Mouse (Mus musculus): ENCODE data around the gene Aurkb.
A peak's percentile ranks its signal among the peaks of the same experiment; 100 is the strongest.

Gene Aurkb

GRCm38 (mm10) chr11:69064259-69065133, 19.0 kb downstream of the Aurkb start:
- DNase-seq, result no peak

- DNase-seq, result no peak
Observed at GRCm38 (mm10) chr11:69065394-69065925, 20.0 kb downstream of the Aurkb start.

DNA sequence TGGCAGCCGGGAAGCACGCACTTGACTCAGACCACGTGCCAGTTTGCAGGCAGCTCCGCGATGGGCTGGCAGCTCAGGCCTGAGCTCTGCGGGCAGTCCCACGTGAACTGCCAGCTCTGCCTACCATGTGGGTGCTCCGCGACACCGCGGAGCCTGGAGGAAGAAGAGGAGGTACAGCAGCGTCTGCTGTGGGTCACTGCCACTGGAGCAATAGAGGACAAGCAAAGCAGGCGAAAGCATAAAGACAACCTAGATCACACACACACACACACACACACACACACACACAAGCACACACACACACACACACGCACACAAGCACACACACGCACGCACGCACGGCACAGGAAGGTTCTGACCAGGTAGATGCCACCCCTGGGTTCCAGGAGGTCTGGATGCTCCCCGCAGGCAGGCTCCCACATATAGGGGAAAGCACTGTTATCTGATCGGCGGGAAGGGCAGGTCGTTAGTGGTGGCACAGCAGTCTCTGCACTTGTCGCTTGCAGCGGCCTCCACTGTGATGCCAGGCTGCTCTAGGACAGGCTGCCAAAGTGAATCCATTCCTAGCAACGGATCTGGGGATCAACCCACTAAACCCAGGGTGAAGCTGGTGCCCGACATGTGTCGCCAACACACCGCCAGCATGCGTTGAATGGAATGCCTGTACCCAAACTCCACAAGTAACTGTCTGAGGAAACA, 20.9 kb downstream of the Aurkb start:
- DNase-seq, result no peak

DNA sequence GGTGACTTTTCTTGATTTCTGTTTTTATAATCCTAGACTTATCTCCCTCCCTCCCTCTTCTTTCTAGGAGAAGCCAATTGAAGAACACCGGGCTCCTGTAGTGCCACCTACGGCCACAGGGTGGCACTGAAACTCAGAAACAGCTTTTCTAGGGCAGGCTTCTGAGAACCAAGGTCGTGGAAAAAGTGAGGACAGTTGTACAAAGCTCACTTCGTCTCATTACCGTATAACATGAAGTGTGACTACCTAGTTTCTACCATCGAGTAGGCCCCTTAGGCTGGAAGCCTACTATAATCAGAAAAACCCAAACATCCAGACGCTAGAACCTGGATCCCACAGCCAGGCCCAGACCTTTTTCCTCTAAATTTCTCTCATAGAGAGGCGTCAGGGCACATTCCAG, 21.5 kb downstream of the Aurkb start:
- peak; percentile 55 to 72 for DNase-seq

GRCm38 (mm10) chr11:69067601-69068000, 22.2 kb downstream of the Aurkb start:
- no peak for DNase-seq

DNA sequence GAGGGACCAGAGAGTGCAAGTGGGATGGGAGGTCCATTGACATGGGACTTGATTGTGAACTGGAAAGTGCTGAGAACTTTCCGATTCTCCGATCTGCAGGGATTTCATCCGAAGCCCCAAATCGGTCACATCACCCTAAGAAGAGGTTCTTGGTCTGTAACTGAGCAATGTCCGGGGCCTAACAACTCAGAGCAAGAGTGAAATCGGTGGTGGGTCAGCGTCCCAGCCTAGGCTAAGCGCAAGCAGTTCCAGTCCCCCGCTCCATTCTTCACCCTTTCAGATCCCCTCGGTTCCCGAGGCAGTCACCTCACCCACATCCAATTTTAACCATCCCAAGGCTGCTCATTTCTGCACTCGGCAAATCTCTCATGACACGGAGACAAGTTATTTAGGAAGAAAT, 24.6 kb downstream of the Aurkb start:
- no peak for DNase-seq

DNA sequence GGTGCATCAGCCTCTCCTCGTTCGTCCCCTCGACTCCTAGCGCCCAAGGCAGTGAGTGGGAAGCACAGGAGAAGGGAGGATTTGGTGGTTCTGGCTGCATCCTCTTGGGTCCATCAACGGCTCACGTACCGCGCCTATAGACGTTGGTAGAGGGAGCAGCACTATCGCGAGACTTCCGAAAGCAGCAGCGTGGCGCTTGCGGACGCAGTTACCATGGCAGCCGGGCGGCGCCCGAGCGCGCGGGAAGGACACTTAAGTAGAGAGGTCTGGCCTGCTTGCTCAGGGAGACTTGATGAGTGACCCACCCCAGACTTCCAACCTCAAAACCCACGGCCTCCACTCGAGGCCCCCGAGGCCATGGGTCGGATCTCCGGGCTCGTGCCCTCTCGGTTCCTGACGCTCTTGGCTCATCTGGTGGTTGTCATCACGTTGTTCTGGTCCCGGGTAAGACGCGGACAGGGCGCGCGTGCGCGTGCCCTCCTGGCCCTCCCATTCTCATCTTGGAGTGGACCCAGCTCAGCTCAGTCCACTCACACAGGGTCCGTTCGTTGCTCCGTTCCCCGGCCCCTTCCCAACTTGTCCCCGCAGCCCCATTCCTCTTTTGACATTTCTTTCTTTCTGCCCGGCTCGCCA, 25.3 kb downstream of the Aurkb start, which contains the start of gene Tmem107:
Gene Tmem107 (plus strand): TSS at position 217 of the 633 bp plus-strand sequence.
- peak; percentile 87 to 91 for DNase-seq

GRCm38 (mm10) chr11:69071262-69071661, 25.8 kb downstream of the Aurkb start:
- DNase-seq, result no peak

DNA sequence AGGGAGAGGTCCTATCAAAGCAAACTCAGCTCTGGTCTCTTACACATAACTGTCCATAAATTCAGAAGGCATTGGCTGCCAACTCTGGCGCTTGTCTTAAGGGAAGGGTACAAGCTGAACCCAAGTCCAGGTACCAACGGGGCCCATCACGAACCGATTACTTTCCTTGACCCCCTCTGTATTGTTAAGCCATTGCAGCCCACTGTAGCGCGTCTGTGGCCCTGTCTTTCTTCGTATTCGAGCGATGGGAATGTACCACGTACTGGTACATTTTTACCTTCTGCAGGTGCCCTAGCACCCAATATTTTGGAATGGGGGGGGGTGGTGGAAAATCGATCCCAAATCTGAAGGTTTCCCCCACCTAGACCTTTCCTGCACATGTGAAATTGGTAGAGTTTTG, 26.8 kb downstream of the Aurkb start:
- no peak for DNase-seq

DNA sequence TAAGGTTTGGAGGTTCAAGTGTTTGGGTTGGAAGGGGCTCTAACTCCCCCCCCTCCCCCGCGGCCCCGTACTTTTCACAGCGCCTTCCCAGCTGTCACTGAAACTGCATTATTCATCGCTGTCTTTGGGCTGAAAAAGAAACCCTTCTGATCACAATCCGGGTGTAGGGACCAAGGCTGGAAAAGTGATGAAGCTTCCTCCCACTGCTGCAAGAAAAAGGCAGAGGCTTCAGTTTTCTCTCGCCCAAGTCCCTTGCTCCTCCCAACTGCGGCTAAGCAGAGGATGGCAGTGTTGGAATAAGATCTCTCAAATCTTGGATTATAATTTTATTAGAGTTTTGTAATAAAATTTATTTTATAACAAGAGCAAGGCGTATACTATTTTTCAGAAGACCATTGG, 27.2 kb downstream of the Aurkb start:
- no peak for DNase-seq

DNA sequence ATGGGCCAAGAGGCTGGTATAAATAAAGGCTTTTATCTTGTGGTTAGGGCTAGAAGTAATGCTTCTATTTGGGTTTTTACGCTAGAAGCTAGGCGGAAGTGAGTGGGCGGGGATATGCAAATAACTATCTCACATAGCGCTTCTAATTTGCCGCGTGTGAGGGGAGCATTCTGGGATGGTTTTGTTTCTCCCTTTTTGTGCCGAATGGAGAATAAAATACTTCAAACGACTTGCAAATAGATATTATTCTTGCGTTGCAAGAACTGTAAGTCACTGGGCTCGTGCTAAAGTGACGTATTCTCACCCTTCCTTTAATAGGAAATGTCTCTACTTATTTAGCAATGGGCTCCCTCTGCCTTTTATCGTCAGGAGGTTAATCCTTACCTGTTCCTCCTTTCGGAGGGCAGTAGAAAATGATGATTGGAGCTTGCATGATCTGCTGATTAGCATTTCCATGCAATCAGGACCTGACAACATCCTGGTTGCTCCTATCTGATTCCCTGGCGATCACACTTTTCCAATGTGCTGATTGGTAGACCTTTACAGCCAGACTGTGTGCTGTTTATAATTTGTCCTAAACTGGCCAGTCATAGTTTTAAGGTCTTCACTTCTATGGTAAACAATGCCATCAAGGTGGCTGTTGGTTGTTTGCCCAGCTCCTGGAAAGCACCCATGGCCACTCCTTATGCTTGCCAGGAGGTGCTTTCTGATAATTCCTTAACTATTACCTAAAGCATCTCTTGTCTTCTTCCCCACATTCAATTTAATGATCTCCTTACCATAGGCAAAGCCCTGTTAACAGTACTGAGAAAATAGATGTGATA, 27.8 kb downstream of the Aurkb start:
- DNase-seq, result peak in 1 of 2 experiments; percentile 77

- no peak for DNase-seq
Observed at GRCm38 (mm10) chr11:69073951-69074775, 28.7 kb downstream of the Aurkb start.

GRCm38 (mm10) chr11:69074776-69075069, 29.3 kb downstream of the Aurkb start:
- DNase-seq, result no peak

- DNase-seq, result no peak
Observed at GRCm38 (mm10) chr11:69075764-69076479, 30.5 kb downstream of the Aurkb start.

GRCm38 (mm10) chr11:69076572-69076971, 31.1 kb downstream of the Aurkb start:
- no peak for DNase-seq

DNA sequence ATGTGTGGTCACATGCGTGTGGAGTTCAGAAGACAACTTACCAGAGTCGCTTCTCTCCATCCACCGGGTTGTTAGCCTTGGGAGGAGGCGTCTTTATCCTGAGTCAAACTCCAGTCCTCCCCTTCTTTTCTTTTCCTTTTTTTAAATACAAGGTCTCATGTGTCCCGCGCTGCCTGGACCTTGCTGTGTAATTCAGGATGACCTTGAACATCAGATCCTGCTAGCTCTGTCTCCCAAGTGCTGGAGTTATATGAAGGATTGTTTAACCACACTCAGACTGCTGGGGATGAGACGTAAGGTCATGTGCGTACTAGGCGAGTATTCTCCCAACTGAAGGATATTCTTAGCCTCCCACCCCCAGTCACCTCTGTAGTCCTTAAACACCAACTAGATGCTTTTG, 31.9 kb downstream of the Aurkb start:
- DNase-seq, result no peak

DNA sequence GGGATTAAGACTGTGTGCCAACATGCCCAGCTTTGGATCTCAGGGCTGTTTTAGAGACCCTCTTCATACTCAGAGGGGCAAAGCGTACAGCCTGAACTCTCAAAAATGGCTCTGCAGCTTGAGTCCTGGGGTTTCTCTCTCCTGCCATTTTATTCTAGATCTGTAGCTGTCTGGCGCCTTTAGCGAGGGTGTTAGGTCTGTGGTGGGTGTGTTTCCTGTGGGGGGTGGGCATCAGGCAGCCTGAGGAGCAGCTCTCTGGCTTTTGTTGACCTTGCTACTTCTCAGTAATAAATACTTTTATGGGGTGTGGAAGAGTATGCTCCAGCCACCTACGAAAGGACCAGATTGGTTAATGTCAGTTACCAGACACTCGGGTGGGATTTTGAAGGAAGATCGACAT, 32.6 kb downstream of the Aurkb start:
- DNase-seq, result no peak

DNA sequence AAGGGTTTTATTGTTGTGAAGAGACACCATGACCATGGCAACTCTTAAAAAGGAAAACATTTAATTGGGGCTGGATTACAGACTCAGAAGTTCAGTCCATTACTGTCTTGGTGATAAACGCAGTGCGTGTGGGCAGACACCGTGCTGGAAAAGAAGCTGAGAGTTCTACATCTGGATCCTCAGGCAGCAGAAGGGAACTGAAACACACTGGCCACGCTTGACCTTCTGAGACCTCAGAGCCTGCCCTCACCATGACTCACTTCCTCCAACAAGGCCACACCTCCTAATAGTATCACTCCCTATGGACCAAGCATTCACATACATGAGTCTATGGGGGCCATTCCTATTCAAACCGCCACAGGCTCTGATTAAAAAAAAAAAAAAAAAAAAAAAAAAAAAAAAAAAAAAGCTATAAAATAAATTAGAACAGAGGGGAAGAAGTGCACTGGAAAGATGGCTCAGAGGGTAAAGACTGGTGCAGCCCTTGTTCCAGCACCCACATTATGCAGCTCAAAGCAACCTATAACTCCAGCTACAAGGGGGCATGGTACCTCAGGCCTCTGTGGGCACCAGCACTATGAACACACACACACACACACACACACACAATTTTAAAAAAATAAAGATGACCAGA, 33.5 kb downstream of the Aurkb start:
- no peak for DNase-seq

DNA sequence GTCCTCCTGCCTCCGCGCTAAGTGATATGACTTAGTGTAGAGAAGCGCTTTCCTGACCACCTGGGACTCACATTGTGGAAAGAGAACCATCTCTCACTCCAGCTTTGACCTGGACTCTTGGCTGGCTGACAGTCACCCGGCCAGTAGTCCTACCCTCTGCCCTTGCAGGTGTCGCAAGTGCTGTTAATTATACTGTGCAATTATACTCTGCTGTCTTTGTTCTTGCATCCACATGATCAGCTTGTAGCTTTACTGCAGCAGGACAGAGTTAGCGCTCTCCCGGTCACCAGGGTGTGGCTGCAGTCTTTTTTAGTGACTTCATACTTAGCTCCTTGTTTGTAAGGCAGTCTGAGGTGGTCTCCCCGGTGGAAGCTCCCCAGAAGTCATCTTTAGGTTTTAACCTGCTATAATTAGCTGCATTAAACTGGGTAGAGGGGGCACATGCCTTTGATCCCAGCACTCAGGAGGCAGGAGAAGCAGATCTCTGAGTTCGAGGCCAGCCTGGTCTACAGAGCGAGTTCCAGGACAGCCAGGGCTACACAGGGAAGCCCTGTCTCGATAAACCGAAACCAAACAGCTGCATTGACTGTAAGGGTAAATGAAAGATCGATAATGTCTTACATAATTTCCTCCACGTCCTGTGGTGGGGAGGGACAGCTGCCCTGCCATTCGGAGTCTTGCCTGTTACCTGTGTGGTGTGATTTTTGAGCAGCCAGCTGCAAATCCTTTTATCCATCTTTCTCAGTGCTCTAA, 34.8 kb downstream of the Aurkb start:
- no peak for DNase-seq

DNA sequence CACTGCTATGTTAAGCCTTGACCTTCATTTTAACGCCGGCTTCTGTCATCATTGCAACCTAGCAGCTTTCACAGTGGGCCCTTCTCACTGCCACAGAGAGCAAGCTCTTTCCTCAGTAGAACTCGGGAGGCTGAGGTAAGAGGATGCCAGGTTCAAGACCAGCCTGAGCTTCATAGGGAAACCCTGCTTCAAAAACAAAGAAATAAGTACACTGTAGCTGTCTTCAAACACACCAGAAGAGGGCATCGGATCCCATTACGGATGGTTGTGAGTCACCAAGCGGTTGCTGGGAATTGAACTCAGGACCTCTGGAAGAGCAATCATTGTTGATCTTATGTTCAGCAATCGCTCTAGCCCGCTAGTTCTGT, 35.4 kb downstream of the Aurkb start:
- no peak for DNase-seq

Data from thymus, adult 18-20 months (tissue).